Mouse (Mus musculus): Measurements from ENCODE around the gene Sema3f.

Sema3f gene

GRCm38 (mm10) chr9:107714221-107714952 is 4.1 kb upstream of the Sema3f start:
- peak; percentile 71 for DNase-seq

DNA sequence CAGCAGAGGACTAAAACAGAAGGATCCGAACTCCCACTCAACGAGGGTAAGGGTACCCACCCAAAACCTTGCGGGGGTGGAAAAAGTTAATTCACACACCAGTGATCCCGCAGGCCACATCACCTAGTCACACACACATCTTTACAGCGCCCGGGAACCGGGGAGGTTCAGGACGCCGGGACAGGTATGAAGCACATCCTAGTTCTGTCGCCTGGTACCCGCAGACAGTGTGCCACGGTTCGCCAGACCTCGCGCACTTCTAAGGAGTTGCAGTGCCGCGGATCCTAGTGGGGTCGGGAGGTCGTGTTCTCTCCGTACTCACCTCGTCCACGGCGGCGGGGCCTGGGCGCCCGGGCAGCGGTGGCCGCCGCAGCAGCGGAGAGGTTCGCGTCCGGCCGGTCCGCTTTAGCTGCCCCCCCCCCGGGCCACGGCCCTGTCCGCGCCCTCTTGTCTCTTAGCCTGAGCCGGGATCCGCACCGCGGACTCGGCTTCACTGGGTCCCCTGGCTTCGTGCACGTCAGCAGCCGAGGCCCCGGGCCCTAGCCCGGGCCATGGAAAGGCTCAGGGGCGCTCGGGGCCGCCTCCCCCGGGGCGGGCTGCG is 1.1 kb downstream of the Sema3f start:
- no peak for DNase-seq

DNA sequence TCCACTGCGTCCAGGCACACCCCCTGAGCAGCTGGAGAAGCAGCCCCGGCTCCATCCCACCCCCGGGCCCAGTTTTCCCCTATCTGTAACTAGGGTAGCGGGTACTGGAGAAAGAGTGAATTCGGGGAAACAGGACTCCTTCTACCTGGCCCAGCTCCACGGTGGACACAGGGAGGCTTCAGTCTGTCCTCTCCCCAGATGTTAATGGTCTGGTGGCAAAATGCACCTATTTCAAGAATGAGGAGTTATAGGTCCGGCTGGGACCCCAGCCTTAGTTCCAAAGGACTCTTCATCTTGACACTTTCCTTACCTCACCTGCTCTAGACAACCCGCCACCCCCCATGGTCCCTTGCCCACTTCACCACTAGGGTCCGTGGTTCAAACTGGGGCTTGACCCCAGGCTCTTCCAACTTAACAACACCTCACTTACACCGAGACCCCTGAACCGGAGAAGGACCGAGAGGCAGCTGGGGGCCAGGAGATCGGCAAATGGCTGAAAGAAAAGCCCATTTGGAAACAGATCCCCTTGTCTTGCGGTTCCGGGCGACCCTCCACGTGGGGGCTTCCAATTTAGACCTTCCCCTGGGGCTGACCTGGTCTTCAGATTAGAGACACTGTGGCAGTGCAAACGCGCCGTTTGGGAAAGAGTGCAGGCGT is 1.7 kb downstream of the Sema3f start:
- no peak for DNase-seq

- DNase-seq = no peak
Measured at GRCm38 (mm10) chr9:107707701-107708438, 2.4 kb downstream of the Sema3f start.

GRCm38 (mm10) chr9:107706781-107707211 is 3.5 kb downstream of the Sema3f start:
- DNase-seq = no peak

DNA sequence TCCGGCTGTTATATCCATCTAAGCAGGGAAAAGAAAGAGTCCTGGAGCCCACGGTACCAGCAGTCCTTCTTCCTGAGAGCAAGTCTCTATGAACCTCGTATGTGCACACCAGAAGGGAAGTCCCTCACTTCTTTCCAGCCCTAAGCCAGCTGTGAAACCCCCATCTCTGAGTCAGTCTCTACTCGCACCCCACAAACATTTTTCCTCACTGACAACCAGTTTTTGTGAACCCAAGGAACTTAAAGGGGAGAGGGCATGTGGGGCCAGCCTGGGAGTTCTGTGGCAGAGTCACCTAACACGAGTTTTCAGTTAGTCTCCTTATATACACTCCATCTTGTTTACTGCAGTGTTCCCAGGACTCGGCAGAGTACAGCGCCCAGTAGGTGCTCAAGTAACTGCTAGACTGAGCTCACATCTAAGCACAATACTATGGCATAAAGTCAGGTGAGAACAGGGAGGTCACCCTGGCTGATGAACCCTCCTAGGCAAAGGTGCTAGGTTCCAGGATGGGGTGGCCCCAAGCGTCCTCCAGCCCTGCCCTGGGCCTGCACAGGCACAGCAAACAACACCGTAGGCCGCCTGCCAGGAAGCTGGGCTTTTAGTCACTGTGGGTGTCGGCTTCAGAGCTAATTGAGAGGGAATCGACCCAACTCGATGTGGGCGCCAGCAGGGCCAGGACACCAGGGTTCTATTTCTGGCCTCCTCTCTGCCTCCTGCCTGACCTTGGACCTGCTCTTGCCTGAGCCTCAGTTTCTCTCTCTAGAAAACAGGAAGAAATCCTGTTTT is 6.7 kb downstream of the Sema3f start:
- no peak for DNase-seq

GRCm38 (mm10) chr9:107702606-107703185 is 7.6 kb downstream of the Sema3f start:
- DNase-seq = no peak

- DNase-seq = peak; percentile 88
Measured at GRCm38 (mm10) chr9:107701594-107701993, 8.7 kb downstream of the Sema3f start.

DNA sequence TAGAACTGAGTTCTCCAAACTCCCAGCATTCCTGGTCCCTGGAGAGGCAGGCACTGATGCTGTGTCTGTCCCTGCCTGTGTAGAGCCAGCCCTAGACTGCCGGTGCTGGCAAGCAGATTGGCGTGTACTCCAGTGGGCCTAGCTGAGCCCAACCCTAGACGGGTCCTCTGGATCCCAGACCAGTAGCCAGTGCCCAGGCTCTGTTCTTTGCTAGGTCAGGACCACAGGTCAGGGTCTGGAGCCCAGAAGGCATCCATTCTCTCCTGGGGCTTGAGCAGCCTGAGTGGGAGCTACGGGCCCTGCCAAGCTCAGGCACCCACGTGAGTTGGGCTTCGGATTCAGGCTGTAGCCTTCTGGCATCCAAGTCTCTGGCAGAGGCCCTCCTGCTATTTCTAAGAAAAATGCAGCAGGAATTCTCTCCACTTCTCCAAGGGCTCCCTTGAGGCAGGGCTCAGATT is 10.1 kb downstream of the Sema3f start:
- no peak for DNase-seq

DNA sequence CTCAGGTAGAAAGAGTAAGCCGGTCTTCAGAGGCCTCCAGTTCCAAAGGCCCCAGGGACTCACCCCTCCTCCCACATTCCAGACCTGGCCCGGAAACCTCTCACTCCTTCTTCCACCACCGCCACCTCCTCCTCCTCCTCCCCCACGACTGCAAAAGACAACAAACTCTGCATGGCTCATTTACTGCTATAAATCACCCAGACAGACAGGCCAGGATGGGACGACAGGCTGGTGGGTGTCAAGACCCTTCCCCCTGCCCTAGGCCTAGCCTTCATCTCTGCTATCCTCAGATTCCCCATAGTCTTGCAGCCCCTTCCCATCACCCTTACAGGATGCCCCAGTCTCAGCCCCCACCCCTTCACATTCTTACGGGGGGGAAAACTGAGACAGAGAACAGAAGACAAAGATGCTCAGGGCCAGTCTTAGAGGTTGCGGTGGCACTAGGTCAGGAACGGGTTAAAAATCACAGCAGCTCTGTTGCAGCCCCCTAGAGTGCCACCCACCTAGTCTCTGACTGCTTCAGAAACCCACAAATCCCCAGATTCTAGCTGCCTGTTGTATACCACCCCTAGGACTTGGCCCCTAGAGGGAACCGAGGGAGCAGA is 10.8 kb downstream of the Sema3f start:
- DNase-seq = no peak

DNA sequence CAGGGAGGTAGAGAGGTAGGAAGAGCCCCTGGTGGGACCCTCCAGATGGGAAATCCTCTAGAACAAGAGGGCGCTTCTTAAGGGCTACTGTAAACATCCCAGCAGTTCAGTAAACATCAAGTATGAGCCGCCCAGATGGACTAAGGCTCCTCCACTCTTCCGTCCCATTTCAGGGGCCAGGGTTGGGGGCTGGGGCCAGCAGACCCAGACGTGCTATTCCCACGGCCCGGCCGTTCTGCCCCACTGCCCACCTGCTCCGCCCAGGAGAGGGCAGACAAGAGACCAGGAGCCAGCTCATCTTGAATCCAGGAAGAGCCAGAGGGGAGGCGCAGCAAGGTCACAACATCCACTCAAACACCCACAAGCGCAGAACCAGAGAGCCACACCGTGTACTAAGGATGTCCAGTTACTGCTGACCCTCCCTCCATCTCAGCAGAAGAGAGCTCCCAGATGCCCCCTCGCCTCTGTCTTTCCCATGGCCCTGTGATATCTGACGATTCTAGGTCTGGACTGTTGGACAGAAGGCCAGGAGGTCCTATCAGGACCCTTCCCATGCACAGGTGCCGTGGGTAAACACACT is 11.6 kb downstream of the Sema3f start:
- no peak for DNase-seq

GRCm38 (mm10) chr9:107697811-107698521 is 12.3 kb downstream of the Sema3f start:
- no peak for DNase-seq

GRCm38 (mm10) chr9:107696845-107697610 is 13.2 kb downstream of the Sema3f start:
- DNase-seq = no peak

- DNase-seq = no peak
Measured at GRCm38 (mm10) chr9:107696106-107696479, 14.2 kb downstream of the Sema3f start.

DNA sequence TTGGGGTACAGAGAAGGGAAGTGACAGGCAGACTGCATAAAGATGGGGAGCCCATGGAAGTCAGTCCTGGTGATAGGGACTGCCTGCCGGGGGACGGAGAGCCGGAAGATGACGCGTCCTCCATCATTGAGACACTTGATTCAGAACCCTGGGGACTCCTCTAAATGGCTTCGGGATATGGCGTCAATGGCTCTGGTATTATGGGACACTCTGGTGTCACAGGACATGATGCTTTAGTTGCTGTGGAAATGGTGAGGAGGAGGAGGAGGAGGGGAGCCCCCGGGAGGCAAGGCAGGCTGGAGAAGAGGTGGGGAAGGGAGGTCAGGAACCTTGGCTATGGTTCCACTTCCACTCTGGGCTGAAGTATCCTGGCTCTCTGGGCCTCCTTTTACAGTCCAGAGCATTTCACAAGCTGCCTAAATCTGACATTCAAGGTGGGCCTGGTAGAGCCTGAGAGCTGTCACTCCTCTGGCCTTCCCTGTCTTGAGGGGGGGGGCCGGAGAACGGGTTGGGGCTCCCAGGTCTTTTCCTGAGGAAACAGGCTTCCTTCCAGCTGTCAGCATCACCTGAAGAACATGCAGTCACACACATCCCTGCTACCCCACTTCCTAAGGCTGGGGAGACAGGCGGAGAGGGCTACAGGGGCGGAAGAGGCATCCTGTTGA is 14.7 kb downstream of the Sema3f start:
- DNase-seq = no peak

DNA sequence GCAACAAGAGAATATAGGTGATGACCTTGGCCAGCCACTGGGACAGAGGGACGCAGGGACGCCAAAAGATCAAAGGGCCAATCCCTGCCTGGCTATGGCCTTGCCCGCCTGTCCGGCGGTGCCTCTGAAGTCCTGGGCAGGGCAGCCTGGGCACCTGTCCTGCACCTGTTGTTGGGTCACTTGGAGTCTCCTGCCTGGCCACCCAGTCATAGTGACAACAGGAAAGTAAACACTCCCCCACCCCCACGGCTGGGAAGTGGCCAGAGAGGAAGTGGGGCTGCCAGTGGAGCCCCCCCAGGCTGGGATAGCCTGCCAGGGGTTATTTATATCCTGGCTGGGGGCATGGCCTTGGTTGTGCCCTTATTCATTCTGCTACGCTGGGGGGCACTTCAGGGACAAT is 15.6 kb downstream of the Sema3f start:
- DNase-seq = no peak

- DNase-seq = no peak
Measured at GRCm38 (mm10) chr9:107693433-107693987, 16.8 kb downstream of the Sema3f start.

DNA sequence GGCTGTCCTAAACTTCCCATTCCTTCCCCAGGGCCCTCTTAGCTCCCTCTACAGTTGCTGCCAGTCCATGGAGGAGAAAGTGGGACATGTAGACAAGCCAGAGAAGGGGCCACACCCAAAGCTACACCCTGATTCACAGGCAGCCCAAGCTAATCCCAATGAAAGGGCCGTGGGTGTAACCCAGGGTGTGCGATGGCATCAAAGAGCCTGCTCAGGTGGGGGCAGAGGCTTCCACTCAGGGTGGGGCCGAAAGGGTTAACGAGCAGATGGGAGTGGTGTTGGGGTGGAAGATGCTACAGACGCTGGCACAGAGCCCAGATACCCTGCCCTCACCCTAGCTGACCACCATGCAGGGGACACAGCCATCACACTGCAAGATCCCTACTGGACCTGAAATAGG is 17.5 kb downstream of the Sema3f start:
- DNase-seq = no peak

DNA sequence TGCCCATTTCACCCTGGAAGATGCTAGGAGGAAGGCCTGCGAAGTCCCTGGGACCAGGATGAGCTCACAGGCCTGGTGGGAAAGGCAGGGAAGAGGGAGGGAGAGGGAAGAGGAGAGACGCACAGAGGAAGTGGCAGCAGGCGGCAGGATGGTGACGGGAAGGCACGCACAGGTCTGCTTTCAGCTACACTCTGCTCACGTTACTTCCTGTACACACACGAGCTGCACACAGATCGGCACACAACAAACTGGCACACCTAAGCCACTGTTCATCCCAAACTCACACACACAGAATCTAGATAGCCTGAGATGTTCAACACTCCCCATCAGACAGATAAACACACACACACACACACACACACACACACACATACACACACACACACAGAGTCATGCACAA is 19.9 kb downstream of the Sema3f start:
- no peak for DNase-seq

Data from cerebellum, adult 9-10 months (tissue).